Mouse (Mus musculus) heart, embryonic 10.5 days (tissue): Measurements from ENCODE around the gene Atp6v0a2. TPM values are rescaled to one million over a fixed set of nuclear protein-coding genes. Genes with fewer than 3 reads are reported as not detected.
"Not testable (repeated sequence)": the region's sequence is repeated elsewhere in the genome, so short reads cannot be mapped to it uniquely, and the experiment has no call there.

Source experiments
- DNase-seq: peaks from one replicate; pipeline ENCODE4 v3.0.0-alpha.2; 2017; ENCODE audit warnings: low spot score
- H3K27ac ChIP-seq: fragments of 300-500 bp; sonication (generic); 2 replicates; pipeline ENCODE4 v1.5.1; 2016; ENCODE audit warnings: mild to moderate bottlenecking
- H3K27me3 ChIP-seq: fragments of 300-500 bp; sonication (generic); 2 replicates; pipeline ENCODE4 v1.6.1; 2016; ENCODE audit warnings: mild to moderate bottlenecking; ENCODE audit not compliant: poor library complexity, insufficient read depth, severe bottlenecking
- H3K36me3 ChIP-seq: fragments of 300-500 bp; sonication (generic); 2 replicates; pipeline ENCODE4 v1.6.1; 2016; ENCODE audit warnings: mild to moderate bottlenecking, moderate library complexity
- H3K4me1 ChIP-seq: fragments of 300-500 bp; sonication (generic); 2 replicates; pipeline ENCODE4 v1.6.1; 2016; ENCODE audit warnings: mild to moderate bottlenecking
- H3K4me3 ChIP-seq: fragments of 300-500 bp; sonication (generic); 2 replicates; pipeline ENCODE4 v1.5.1; 2016; ENCODE audit warnings: mild to moderate bottlenecking, moderate library complexity
- H3K9me3 ChIP-seq: fragments of 300-500 bp; sonication (generic); 2 replicates; pipeline ENCODE4 v1.6.1; 2016; ENCODE audit warnings: mild to moderate bottlenecking, moderate library complexity
- WGBS: fragments of 180-500 bp; shearing (Covaris S2); methylation state at CpG from one replicate; pipeline ENCODE4 v1.1.7; 2016; 5-methylcytosine and 5-hydroxymethylcytosine counted together
- polyA plus RNA-seq: library from polyadenylated mRNA; unstranded; fragments of >200 nt; fragmentation: Nextera tagmentation; extraction: Ambion mirVana; gene quantifications from 2 replicates; pipeline ENCODE4 v1.2.1, GENCODE M21; 2016

Atp6v0a2 gene
- polyA plus RNA-seq, result 40.0 and 43.6 TPM in 2 replicates

GRCm38 (mm10) chr5:124628448-124629363, at the start of gene Atp6v0a2:
Atp6v0a2 (plus strand) TSS chr5:124628576.
- under 1% methylated on average over 57 of the region's 58 CpGs for WGBS
- peaks cover 19% of the 10 kb centered on the region for H3K36me3 ChIP-seq
- H3K4me1 ChIP-seq, result peaks cover 20% of the 10 kb centered on the region
- H3K9me3 ChIP-seq, result no peaks in the 10 kb centered on the region
- DNase-seq, result peak; percentile 97
- H3K27ac ChIP-seq, result peak within 1 kb of the TSS; percentile 90
- no peaks in the 10 kb centered on the region for H3K27me3 ChIP-seq
- H3K4me3 ChIP-seq, result peak within 1 kb of the TSS; percentile 99

GRCm38 (mm10) chr5:124578633-124579317, 49.6 kb upstream of the Atp6v0a2 start, which contains the start of the genes Eif2b1 and Gtf2h3:
Eif2b1 (minus strand) TSS chr5:124579131.
Gtf2h3 (plus strand) TSS chr5:124579140.
- no peaks in the 10 kb centered on the region for H3K9me3 ChIP-seq
- peak within 1 kb of the TSS; percentile 79 for H3K4me3 ChIP-seq
- H3K4me1 ChIP-seq, result peaks cover 20% of the 10 kb centered on the region
- peaks cover 55% of the 10 kb centered on the region for H3K36me3 ChIP-seq
- H3K27ac ChIP-seq, result peak within 1 kb of the TSS; percentile 85
- DNase-seq, result peak; percentile 95
- WGBS, result 1% methylated on average over 51 of the region's 51 CpGs
- H3K27me3 ChIP-seq, result no peaks in the 10 kb centered on the region

DNA sequence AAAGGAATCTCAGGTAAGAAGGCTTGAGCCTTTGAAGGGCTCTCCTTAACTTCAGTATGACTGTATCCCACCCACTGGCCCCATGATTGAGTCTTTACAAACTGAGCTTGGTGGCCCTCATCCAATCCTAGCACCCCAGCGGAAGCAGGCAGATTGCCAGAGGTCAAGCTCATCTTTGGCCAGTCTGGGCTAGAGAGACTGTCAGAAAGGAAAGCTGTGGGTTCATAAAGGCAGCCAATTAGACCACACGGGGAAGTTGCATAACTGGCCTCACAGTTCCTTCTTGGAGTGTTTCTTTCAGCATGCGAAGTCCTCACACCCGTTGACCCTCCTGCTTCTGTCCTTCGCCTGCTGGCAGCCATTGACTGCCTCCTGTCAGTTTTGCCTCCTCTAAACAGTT, 45.9 kb upstream of the Atp6v0a2 start:
- H3K36me3 ChIP-seq, result peaks cover 56% of the 10 kb centered on the region
- 90% methylated on average over 5 of the region's 5 CpGs for WGBS

GRCm38 (mm10) chr5:124592768-124593167, 35.6 kb upstream of the Atp6v0a2 start:
- Histone ChIP-seq H3K27me3 (no peaks in the 10 kb centered on the region), H3K36me3 (peaks cover 85% of the 10 kb centered on the region), H3K27ac (no peak overlapping the region), H3K4me1 (no peaks in the 10 kb centered on the region), H3K9me3 (no peaks in the 10 kb centered on the region), H3K4me3 (no peak overlapping the region)
- 87% methylated on average over 3 of the region's 3 CpGs for WGBS
- DNase-seq, result no peak

More for the DNA sequence above, 45.9 kb upstream of the Atp6v0a2 start:
- no peak overlapping the region for H3K27ac ChIP-seq
- H3K27me3 ChIP-seq, result no peaks in the 10 kb centered on the region
- H3K4me1 ChIP-seq, result peaks cover 20% of the 10 kb centered on the region
- no peak overlapping the region for H3K4me3 ChIP-seq
- no peaks in the 10 kb centered on the region for H3K9me3 ChIP-seq
- no peak for DNase-seq

- WGBS, result 7% methylated on average over 30 of the region's 30 CpGs
- peak; percentile 98 for DNase-seq
- H3K9me3 ChIP-seq, result no peaks in the 10 kb centered on the region
- no peaks in the 10 kb centered on the region for H3K27me3 ChIP-seq
- H3K36me3 ChIP-seq, result peaks cover 36% of the 10 kb centered on the region
- H3K4me1 ChIP-seq, result peaks cover 14% of the 10 kb centered on the region
- H3K4me3 ChIP-seq, result peak overlapping the region; percentile 79
- H3K27ac ChIP-seq, result peak overlapping the region; percentile 56
Observed at GRCm38 (mm10) chr5:124598224-124599174, 29.9 kb upstream of the Atp6v0a2 start.

DNA sequence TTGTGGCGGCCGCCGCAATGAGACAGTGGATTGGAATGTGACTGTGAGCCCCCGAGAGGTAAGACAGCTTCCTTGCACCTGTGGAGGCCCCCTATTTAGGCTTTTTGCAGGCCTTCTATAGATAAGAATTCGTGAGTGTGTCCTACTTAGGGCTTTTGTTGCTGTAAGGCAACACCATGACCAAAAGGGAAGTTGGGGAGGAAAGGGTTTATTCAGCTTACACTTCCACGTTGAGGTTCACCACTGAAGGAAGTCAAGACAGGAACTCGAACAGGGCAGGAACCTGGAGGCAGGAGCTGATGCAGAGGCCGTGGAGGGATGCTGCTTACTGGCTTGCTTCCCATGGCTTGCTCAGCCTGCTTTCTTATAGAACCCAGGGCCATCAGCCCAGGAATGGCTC, 28.6 kb upstream of the Atp6v0a2 start:
- WGBS, result 54% methylated on average over 8 of the region's 8 CpGs
- Histone ChIP-seq H3K36me3 (peaks cover 23% of the 10 kb centered on the region), H3K4me1 (peaks cover 14% of the 10 kb centered on the region)
- not testable (repeated sequence) for H3K27me3 ChIP-seq, H3K4me3 ChIP-seq, H3K9me3 ChIP-seq, H3K27ac ChIP-seq, DNase-seq

GRCm38 (mm10) chr5:124602349-124602748, 26.0 kb upstream of the Atp6v0a2 start:
- peaks cover 14% of the 10 kb centered on the region for H3K4me1 ChIP-seq
- H3K36me3 ChIP-seq, result peaks cover 4% of the 10 kb centered on the region
- DNase-seq, result no peak
- no peak overlapping the region for H3K27ac ChIP-seq
- H3K27me3 ChIP-seq, result no peaks in the 10 kb centered on the region
- H3K9me3 ChIP-seq, result no peaks in the 10 kb centered on the region
- H3K4me3 ChIP-seq, result no peak overlapping the region
- WGBS, result 73% methylated on average over 5 of the region's 5 CpGs

GRCm38 (mm10) chr5:124604296-124604695, 24.1 kb upstream of the Atp6v0a2 start:
- H3K27me3 ChIP-seq, result no peaks in the 10 kb centered on the region
- peaks cover 9% of the 10 kb centered on the region; the same call in 1 of the 2 replicates for H3K4me1 ChIP-seq
- DNase-seq, result no peak
- H3K9me3 ChIP-seq, result no peaks in the 10 kb centered on the region
- WGBS, result 77% methylated on average over 4 of the region's 4 CpGs
- no peak overlapping the region for H3K4me3 ChIP-seq
- no peak overlapping the region for H3K27ac ChIP-seq
- peaks cover 6% of the 10 kb centered on the region; the same call in 1 of the 2 replicates for H3K36me3 ChIP-seq

DNA sequence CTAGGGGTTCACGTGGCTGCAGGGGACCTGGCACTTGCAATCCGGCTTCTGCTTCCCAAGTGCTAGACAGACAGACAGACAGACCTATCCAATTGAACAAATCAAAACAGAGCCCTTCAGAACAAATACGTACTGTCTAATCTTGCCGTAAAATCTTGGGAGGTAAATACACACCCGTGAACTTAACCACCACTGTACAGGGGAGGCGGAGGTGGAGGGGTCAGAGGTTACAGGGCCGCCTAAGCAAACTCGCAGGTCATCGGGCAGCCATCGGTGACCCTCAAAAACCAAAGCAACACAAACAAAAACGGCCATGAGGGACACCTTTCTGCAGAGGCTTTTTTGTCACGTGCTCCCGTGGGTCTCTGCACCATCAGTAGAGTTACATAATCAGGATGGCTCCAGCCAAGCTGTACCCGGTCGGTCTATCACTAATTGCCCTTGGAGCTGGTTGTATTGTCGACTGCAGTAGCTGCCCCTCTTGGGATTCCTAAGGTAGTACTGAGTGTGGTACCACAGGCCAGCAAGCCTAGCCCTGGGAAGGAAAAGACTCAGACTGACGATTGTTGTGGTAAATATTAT, 23.2 kb upstream of the Atp6v0a2 start:
- 82% methylated on average over 17 of the region's 17 CpGs for WGBS
- Histone ChIP-seq H3K4me3 (no peak overlapping the region), H3K27me3 (no peaks in the 10 kb centered on the region), H3K27ac (no peak overlapping the region), H3K9me3 (no peaks in the 10 kb centered on the region), H3K4me1 (0 out of 2 replicates have a peak, but pooled peaks cover 4% of the 10 kb centered on the region), H3K36me3 (peaks cover 6% of the 10 kb centered on the region; the same call in 1 of the 2 replicates)
- DNase-seq, result no peak

GRCm38 (mm10) chr5:124610965-124611364, 17.4 kb upstream of the Atp6v0a2 start:
- DNase-seq, result no peak
- 70% methylated on average over 10 of the region's 10 CpGs for WGBS
- Histone ChIP-seq H3K36me3 (peaks cover 14% of the 10 kb centered on the region; the same call in 1 of the 2 replicates), H3K4me1 (0 out of 2 replicates have a peak, but pooled peaks cover 4% of the 10 kb centered on the region), H3K9me3 (no peaks in the 10 kb centered on the region), H3K27me3 (no peaks in the 10 kb centered on the region), H3K4me3 (no peak overlapping the region), H3K27ac (no peak overlapping the region)

- Histone ChIP-seq H3K4me1 (no peaks in the 10 kb centered on the region), H3K9me3 (no peaks in the 10 kb centered on the region), H3K36me3 (peaks cover 8% of the 10 kb centered on the region; the same call in 1 of the 2 replicates), H3K27ac (no peak overlapping the region), H3K4me3 (no peak overlapping the region), H3K27me3 (no peaks in the 10 kb centered on the region)
- 78% methylated on average over 11 of the region's 11 CpGs for WGBS
- DNase-seq, result no peak
Observed at GRCm38 (mm10) chr5:124614709-124615108, 13.7 kb upstream of the Atp6v0a2 start.

DNA sequence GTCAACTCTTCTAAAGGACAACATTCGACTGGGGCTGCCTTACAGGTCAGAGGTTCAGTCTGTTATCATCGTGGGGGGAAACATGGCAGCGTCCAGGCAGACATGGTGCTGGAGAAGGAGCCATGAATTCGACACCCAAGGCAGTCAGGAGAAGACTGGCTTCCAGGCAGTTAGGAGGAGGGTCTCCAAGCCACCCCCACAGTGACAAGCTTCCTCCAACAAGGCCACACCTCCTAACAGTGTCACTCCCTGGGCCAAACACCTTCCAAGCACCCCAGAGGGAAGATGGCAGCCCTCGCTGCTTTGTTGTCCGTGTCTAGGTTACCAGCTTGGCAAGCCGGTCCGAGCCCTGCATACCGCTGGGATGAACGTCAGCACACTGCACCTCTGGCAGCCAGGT, 9.7 kb upstream of the Atp6v0a2 start:
- WGBS, result 72% methylated on average over 10 of the region's 10 CpGs
- H3K4me3 ChIP-seq, result no peak overlapping the region
- DNase-seq, result no peak
- H3K9me3 ChIP-seq, result no peaks in the 10 kb centered on the region
- no peaks in the 10 kb centered on the region for H3K27me3 ChIP-seq
- H3K36me3 ChIP-seq, result 0 out of 2 replicates have a peak, but pooled peaks cover 4% of the 10 kb centered on the region
- no peaks in the 10 kb centered on the region for H3K4me1 ChIP-seq
- H3K27ac ChIP-seq, result no peak overlapping the region
